Mouse (Mus musculus) heart, embryonic 12.5 days (tissue): Measurements from ENCODE around the gene Wnt8b. TPM values are rescaled to one million over a fixed set of nuclear protein-coding genes. Genes with fewer than 3 reads are reported as not detected.

Experiments used
- ATAC-seq: fragments of 200-750 bp; cut with Nextera tagmentation; 2 replicates; pipeline ENCODE4 v1.8.0; 2017; ENCODE audit warnings: moderate TSS enrichment, moderate library complexity; ENCODE audit not compliant: insufficient number of reproducible peaks, low FRiP score
- H3K27ac ChIP-seq: fragments of 300-500 bp; sonication (generic); 2 replicates; pipeline ENCODE4 v1.5.1; 2016; ENCODE audit warnings: mild to moderate bottlenecking, moderate library complexity; ENCODE audit not compliant: poor library complexity, severe bottlenecking
- H3K27me3 ChIP-seq: fragments of 300-500 bp; sonication (generic); replicated peaks from 2 replicates; pipeline ENCODE4 v1.6.1; 2016; ENCODE audit warnings: mild to moderate bottlenecking, moderate library complexity
- H3K36me3 ChIP-seq: fragments of 300-500 bp; sonication (generic); 2 replicates; pipeline ENCODE4 v1.6.1; 2016; ENCODE audit warnings: mild to moderate bottlenecking, moderate library complexity
- H3K4me1 ChIP-seq: fragments of 300-500 bp; sonication (generic); replicated peaks from 2 replicates; pipeline ENCODE4 v1.6.1; 2016; ENCODE audit warnings: mild to moderate bottlenecking
- H3K4me2 ChIP-seq: fragments of 300-500 bp; sonication (generic); 2 replicates; pipeline ENCODE4 v1.6.1; 2016; ENCODE audit warnings: mild to moderate bottlenecking, moderate library complexity
- H3K4me3 ChIP-seq: fragments of 300-500 bp; sonication (generic); 2 replicates; pipeline ENCODE4 v1.5.1; 2016; ENCODE audit warnings: mild to moderate bottlenecking
- H3K9ac ChIP-seq: fragments of 300-500 bp; sonication (generic); 2 replicates; pipeline ENCODE4 v1.6.1; 2016; ENCODE audit warnings: mild to moderate bottlenecking, moderate library complexity
- H3K9me3 ChIP-seq: fragments of 300-500 bp; sonication (generic); replicated peaks from 2 replicates; pipeline ENCODE4 v1.6.1; 2016; ENCODE audit warnings: mild to moderate bottlenecking, moderate library complexity
- WGBS: fragments of 180-500 bp; shearing (Covaris S2); methylation state at CpG from one replicate; pipeline ENCODE4 v1.1.7; 2016; 5-methylcytosine and 5-hydroxymethylcytosine counted together
- polyA plus RNA-seq: library from polyadenylated mRNA; unstranded; fragments of >200 nt; fragmentation: Nextera tagmentation; extraction: Ambion mirVana; gene quantifications from 2 replicates; pipeline ENCODE4 v1.2.1, GENCODE M21; 2016

The Wnt8b gene
- polyA plus RNA-seq, 1 experiment from 2014 or later, result not detected

GRCm38 (mm10) chr19:44535376-44535775 lies 42.1 kb downstream of the Wnt8b start:
- H3K27me3 ChIP-seq, result peaks cover 16% of the 10 kb centered on the region
- H3K4me2 ChIP-seq, result no peak overlapping the region
- H3K9ac ChIP-seq, result no peak overlapping the region
- no peak overlapping the region for H3K27ac ChIP-seq
- H3K36me3 ChIP-seq, result peaks cover 4% of the 10 kb centered on the region
- ATAC-seq, result no peak
- no peak overlapping the region for H3K4me3 ChIP-seq
- 34% methylated on average over 3 of the region's 3 CpGs for WGBS
- peaks cover 4% of the 10 kb centered on the region for H3K9me3 ChIP-seq
- H3K4me1 ChIP-seq, result no peaks in the 10 kb centered on the region

- Histone ChIP-seq H3K4me1 (no peaks in the 10 kb centered on the region), H3K4me3 (no peak overlapping the region), H3K36me3 (peaks cover 9% of the 10 kb centered on the region), H3K27ac (no peak overlapping the region), H3K4me2 (no peak overlapping the region), H3K9me3 (peaks cover 8% of the 10 kb centered on the region), H3K27me3 (peaks cover under 1% of the 10 kb centered on the region; the same call in 1 of the 2 replicates), H3K9ac (no peak overlapping the region)
- 76% methylated on average over 8 of the region's 8 CpGs for WGBS
- no peak for ATAC-seq
Observed at GRCm38 (mm10) chr19:44537416-44537815, 44.1 kb downstream of the Wnt8b start.

GRCm38 (mm10) chr19:44542694-44543178 lies 49.5 kb downstream of the Wnt8b start:
- Histone ChIP-seq H3K27ac (no peak overlapping the region), H3K9ac (no peak overlapping the region), H3K4me1 (peaks cover 5% of the 10 kb centered on the region; the same call in 1 of the 2 replicates), H3K4me3 (no peak overlapping the region), H3K9me3 (peaks cover 8% of the 10 kb centered on the region), H3K27me3 (0 out of 2 replicates have a peak, but pooled peaks cover 6% of the 10 kb centered on the region), H3K36me3 (peaks cover 12% of the 10 kb centered on the region), H3K4me2 (no peak overlapping the region)
- 84% methylated on average over 8 of the region's 8 CpGs for WGBS
- no peak for ATAC-seq

- no peak for ATAC-seq
- Histone ChIP-seq H3K9ac (no peak overlapping the region), H3K27ac (no peak overlapping the region), H3K36me3 (peaks cover 28% of the 10 kb centered on the region), H3K4me3 (no peak overlapping the region), H3K4me2 (no peak overlapping the region; the same call in 1 of the 2 replicates), H3K9me3 (peaks cover 8% of the 10 kb centered on the region), H3K4me1 (peaks cover 5% of the 10 kb centered on the region; the same call in 1 of the 2 replicates), H3K27me3 (0 out of 2 replicates have a peak, but pooled peaks cover 6% of the 10 kb centered on the region)
- 61% methylated on average over 10 of the region's 10 CpGs for WGBS
Observed at GRCm38 (mm10) chr19:44544372-44544771, 51.1 kb downstream of the Wnt8b start.

GRCm38 (mm10) chr19:44544775-44545174 lies 51.5 kb downstream of the Wnt8b start:
- no peak overlapping the region for H3K9ac ChIP-seq

GRCm38 (mm10) chr19:44545321-44546041 lies 52.2 kb downstream of the Wnt8b start, which contains the start of gene Sec31b:
Gene Sec31b, minus strand, starts transcription at chr19:44545864.
- WGBS, result 1% methylated on average over 47 of the region's 47 CpGs
- Histone ChIP-seq H3K36me3 (peaks cover 35% of the 10 kb centered on the region), H3K4me2 (peak within 1 kb of the TSS; percentile 100), H3K27ac (no peak within 1 kb of the TSS), H3K27me3 (0 out of 2 replicates have a peak, but pooled peaks cover 6% of the 10 kb centered on the region), H3K4me3 (peak within 1 kb of the TSS; percentile 74), H3K9me3 (0 out of 2 replicates have a peak, but pooled peaks cover 4% of the 10 kb centered on the region), H3K4me1 (peaks cover 5% of the 10 kb centered on the region; the same call in 1 of the 2 replicates), H3K9ac (peak within 1 kb of the TSS; percentile 83)
- ATAC-seq, result peak; percentile 78

More at GRCm38 (mm10) chr19:44544775-44545174, 51.5 kb downstream of the Wnt8b start:
- no peak overlapping the region for H3K27ac ChIP-seq
- H3K4me2 ChIP-seq, result peak overlapping the region; percentile 100
- peaks cover 5% of the 10 kb centered on the region; the same call in 1 of the 2 replicates for H3K4me1 ChIP-seq
- peak overlapping the region; percentile 74 for H3K4me3 ChIP-seq
- peaks cover 32% of the 10 kb centered on the region for H3K36me3 ChIP-seq
- H3K9me3 ChIP-seq, result peaks cover 8% of the 10 kb centered on the region
- WGBS, result 2% methylated on average over 13 of the region's 13 CpGs
- ATAC-seq, result 0 out of 2 replicates have a peak, but pooled peaks have one; percentile 54
- 0 out of 2 replicates have a peak, but pooled peaks cover 6% of the 10 kb centered on the region for H3K27me3 ChIP-seq

- no peaks in the 10 kb centered on the region for H3K9me3 ChIP-seq
- no peaks in the 10 kb centered on the region for H3K27me3 ChIP-seq
- WGBS, result 94% methylated on average over 4 of the region's 4 CpGs
- no peak within 1 kb of the TSS for H3K4me2 ChIP-seq
- H3K4me3 ChIP-seq, result no peak within 1 kb of the TSS
- H3K36me3 ChIP-seq, result peaks cover 56% of the 10 kb centered on the region
- H3K9ac ChIP-seq, result no peak within 1 kb of the TSS
- no peak within 1 kb of the TSS for H3K27ac ChIP-seq
- ATAC-seq, result no peak
- peaks cover 8% of the 10 kb centered on the region; the same call in 1 of the 2 replicates for H3K4me1 ChIP-seq
Observed at GRCm38 (mm10) chr19:44552731-44553130, 59.5 kb downstream of the Wnt8b start, which contains the start of gene Gm20538. Gene Gm20538, minus strand, starts transcription at chr19:44552831.

- WGBS, result 91% methylated on average over 4 of the region's 4 CpGs
- no peak for ATAC-seq
- no peaks in the 10 kb centered on the region for H3K9me3 ChIP-seq
- peaks cover 8% of the 10 kb centered on the region; the same call in 1 of the 2 replicates for H3K4me1 ChIP-seq
- peaks cover 51% of the 10 kb centered on the region for H3K36me3 ChIP-seq
- no peak overlapping the region for H3K4me3 ChIP-seq
- no peak overlapping the region for H3K4me2 ChIP-seq
- no peaks in the 10 kb centered on the region for H3K27me3 ChIP-seq
- no peak overlapping the region for H3K27ac ChIP-seq
- H3K9ac ChIP-seq, result no peak overlapping the region
Observed at GRCm38 (mm10) chr19:44553286-44553685, 60.0 kb downstream of the Wnt8b start.

- peak overlapping the region; percentile 94 for H3K4me3 ChIP-seq
- WGBS, result 3% methylated on average over 8 of the region's 8 CpGs
- H3K9ac ChIP-seq, result peak overlapping the region; percentile 96
- ATAC-seq, result no peak
- H3K4me2 ChIP-seq, result peak overlapping the region; percentile 95
- H3K9me3 ChIP-seq, result no peaks in the 10 kb centered on the region
- H3K36me3 ChIP-seq, result peaks cover 39% of the 10 kb centered on the region
- peaks cover 8% of the 10 kb centered on the region; the same call in 1 of the 2 replicates for H3K4me1 ChIP-seq
- H3K27ac ChIP-seq, result peak overlapping the region; percentile 87
- H3K27me3 ChIP-seq, result no peaks in the 10 kb centered on the region
Observed at GRCm38 (mm10) chr19:44554490-44554860, 61.2 kb downstream of the Wnt8b start.

GRCm38 (mm10) chr19:44554861-44555590 lies 61.8 kb downstream of the Wnt8b start, which contains the start of gene Ndufb8:
Gene Ndufb8, minus strand, starts transcription at chr19:44555440.
- Histone ChIP-seq H3K27ac (peak within 1 kb of the TSS; percentile 87), H3K36me3 (peaks cover 33% of the 10 kb centered on the region), H3K27me3 (no peaks in the 10 kb centered on the region), H3K4me1 (peaks cover 8% of the 10 kb centered on the region; the same call in 1 of the 2 replicates), H3K9me3 (no peaks in the 10 kb centered on the region), H3K9ac (peak within 1 kb of the TSS; percentile 96), H3K4me2 (peak within 1 kb of the TSS; percentile 95), H3K4me3 (peak within 1 kb of the TSS; percentile 94)
- WGBS, result under 1% methylated on average over 50 of the region's 50 CpGs
- peak; percentile 90 for ATAC-seq
